Mouse (Mus musculus): ENCODE measurements around the gene Npffr2. TPM values are rescaled to one million over a fixed set of nuclear protein-coding genes. Genes with fewer than 3 reads are reported as not detected.
"Not testable (repeated sequence)": the region's sequence is repeated elsewhere in the genome, so short reads cannot be mapped to it uniquely, and the experiment has no call there.

The Npffr2 gene
- polyA plus RNA-seq, 1 experiment from 2014 or later, result not detected

GRCm38 (mm10) chr5:89542472-89542871 is 15.2 kb downstream of the Npffr2 start:
- Histone ChIP-seq H3K4me2 (replicated peaks; ENCODE audit: low read depth, low read length) (no peak overlapping the region), H3K27me3 (ENCODE audit: control insufficient read depth, insufficient read depth, low read length) (no peaks in the 10 kb centered on the region), H3K4me1 (ENCODE audit: control insufficient read depth, insufficient read depth, low read length) (no peaks in the 10 kb centered on the region), H3K4me3 (ENCODE audit: low read depth, low read length) (no peak overlapping the region), H3K27ac (ENCODE audit: low read length) (no peak overlapping the region), H3K9ac (replicated peaks; ENCODE audit: low read depth, low read length) (no peak overlapping the region), H3K9me3 (ENCODE audit: control insufficient read depth, low read depth, low read length) (no peaks in the 10 kb centered on the region), H3K36me3 (ENCODE audit: control insufficient read depth, insufficient read depth, low read length) (no peaks in the 10 kb centered on the region)
- 67% methylated on average over 3 of the region's 3 CpGs for WGBS
- no peak for ATAC-seq (ENCODE audit: insufficient number of reproducible peaks, insufficient read depth, low FRiP score, low read depth)

DNA sequence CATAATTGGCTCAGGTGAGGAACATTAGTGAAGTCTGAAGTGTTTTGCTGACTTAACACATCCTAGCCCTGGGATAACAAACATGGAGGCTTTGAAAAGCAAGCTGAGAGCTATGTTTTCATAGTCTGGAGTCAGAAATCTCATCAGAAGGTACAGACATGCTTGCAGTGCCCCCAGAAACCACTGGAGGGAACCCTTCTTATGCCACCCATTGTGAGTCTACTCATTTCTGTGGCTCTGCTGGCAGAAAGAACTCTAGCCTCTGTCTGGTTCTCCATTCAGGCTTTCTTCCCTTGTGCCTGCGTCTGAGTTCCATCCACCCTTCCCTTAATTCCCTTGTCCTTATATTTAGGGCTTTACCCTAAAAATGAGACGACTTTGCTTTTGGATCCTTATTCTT is 16.2 kb downstream of the Npffr2 start:
- ATAC-seq (ENCODE audit: insufficient number of reproducible peaks, insufficient read depth, low FRiP score, low read depth), result no peak
- Histone ChIP-seq H3K4me2 (replicated peaks; ENCODE audit: low read depth, low read length) (no peak overlapping the region), H3K27me3 (ENCODE audit: control insufficient read depth, insufficient read depth, low read length) (no peaks in the 10 kb centered on the region), H3K9ac (replicated peaks; ENCODE audit: low read depth, low read length) (no peak overlapping the region), H3K27ac (ENCODE audit: low read length) (no peak overlapping the region), H3K36me3 (ENCODE audit: control insufficient read depth, insufficient read depth, low read length) (no peaks in the 10 kb centered on the region), H3K9me3 (ENCODE audit: control insufficient read depth, low read depth, low read length) (no peaks in the 10 kb centered on the region), H3K4me1 (ENCODE audit: control insufficient read depth, insufficient read depth, low read length) (no peaks in the 10 kb centered on the region), H3K4me3 (ENCODE audit: low read depth, low read length) (no peak overlapping the region)
- WGBS, result 40% methylated on average over 2 of the region's 2 CpGs

- H3K9ac ChIP-seq (replicated peaks; ENCODE audit: low read depth, low read length); H3K36me3 ChIP-seq (ENCODE audit: control insufficient read depth, insufficient read depth, low read length); H3K27ac ChIP-seq (ENCODE audit: low read length); H3K4me1 ChIP-seq (ENCODE audit: control insufficient read depth, insufficient read depth, low read length); H3K27me3 ChIP-seq (ENCODE audit: control insufficient read depth, insufficient read depth, low read length); H3K4me3 ChIP-seq (ENCODE audit: low read depth, low read length); ATAC-seq (ENCODE audit: insufficient number of reproducible peaks, insufficient read depth, low FRiP score, low read depth); H3K4me2 ChIP-seq (replicated peaks; ENCODE audit: low read depth, low read length); H3K9me3 ChIP-seq (ENCODE audit: control insufficient read depth, low read depth, low read length): not testable (repeated sequence)
- WGBS, result 59% methylated on average over 4 of the region's 4 CpGs
These were observed 31.9 kb downstream of the Npffr2 start for GRCm38 (mm10) chr5:89559118-89559517.

- H3K4me2 ChIP-seq (replicated peaks; ENCODE audit: low read depth, low read length), result no peak overlapping the region
- H3K9me3 ChIP-seq (ENCODE audit: control insufficient read depth, low read depth, low read length), result no peaks in the 10 kb centered on the region
- H3K27me3 ChIP-seq (ENCODE audit: control insufficient read depth, insufficient read depth, low read length), result no peaks in the 10 kb centered on the region
- H3K36me3 ChIP-seq (ENCODE audit: control insufficient read depth, insufficient read depth, low read length), result no peaks in the 10 kb centered on the region
- no peak for ATAC-seq (ENCODE audit: insufficient number of reproducible peaks, insufficient read depth, low FRiP score, low read depth)
- no peak overlapping the region for H3K4me3 ChIP-seq (ENCODE audit: low read depth, low read length)
- no peaks in the 10 kb centered on the region for H3K4me1 ChIP-seq (ENCODE audit: control insufficient read depth, insufficient read depth, low read length)
- no peak overlapping the region for H3K27ac ChIP-seq (ENCODE audit: low read length)
- H3K9ac ChIP-seq (replicated peaks; ENCODE audit: low read depth, low read length), result no peak overlapping the region
These were observed 34.2 kb downstream of the Npffr2 start for GRCm38 (mm10) chr5:89561381-89561780.

DNA sequence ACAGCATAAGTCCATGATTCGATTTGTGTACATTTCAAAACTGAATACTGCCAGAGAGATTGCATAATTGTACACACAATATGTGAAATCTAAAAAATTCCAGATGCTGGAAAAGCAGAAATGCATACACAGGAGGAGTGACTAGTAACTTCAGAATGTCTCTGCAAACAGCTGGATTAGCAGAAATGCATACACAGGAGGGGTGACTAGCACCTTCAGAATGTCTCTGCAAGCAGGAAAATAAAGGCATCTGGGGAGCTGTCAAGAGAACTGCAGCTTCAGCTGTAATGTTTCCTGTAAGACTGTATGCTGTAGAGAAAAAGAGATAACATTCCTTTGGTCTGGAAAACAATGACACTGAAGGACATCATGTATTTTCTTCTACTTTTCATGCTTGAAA is 51.4 kb downstream of the Npffr2 start:
- ATAC-seq (ENCODE audit: insufficient number of reproducible peaks, insufficient read depth, low FRiP score, low read depth), result no peak
- Histone ChIP-seq H3K9ac (replicated peaks; ENCODE audit: low read depth, low read length) (no peak overlapping the region), H3K4me1 (ENCODE audit: control insufficient read depth, insufficient read depth, low read length) (no peaks in the 10 kb centered on the region), H3K4me3 (ENCODE audit: low read depth, low read length) (no peak overlapping the region), H3K27ac (ENCODE audit: low read length) (no peak overlapping the region), H3K27me3 (ENCODE audit: control insufficient read depth, insufficient read depth, low read length) (no peaks in the 10 kb centered on the region), H3K4me2 (replicated peaks; ENCODE audit: low read depth, low read length) (no peak overlapping the region), H3K9me3 (ENCODE audit: control insufficient read depth, low read depth, low read length) (no peaks in the 10 kb centered on the region), H3K36me3 (ENCODE audit: control insufficient read depth, insufficient read depth, low read length) (no peaks in the 10 kb centered on the region)
- 74% methylated on average over 1 of the region's 1 CpGs for WGBS

GRCm38 (mm10) chr5:89579181-89579580 is 52.0 kb downstream of the Npffr2 start:
- Histone ChIP-seq H3K4me1 (ENCODE audit: control insufficient read depth, insufficient read depth, low read length) (no peaks in the 10 kb centered on the region), H3K4me2 (replicated peaks; ENCODE audit: low read depth, low read length) (no peak overlapping the region), H3K4me3 (ENCODE audit: low read depth, low read length) (no peak overlapping the region), H3K27ac (ENCODE audit: low read length) (no peak overlapping the region), H3K36me3 (ENCODE audit: control insufficient read depth, insufficient read depth, low read length) (no peaks in the 10 kb centered on the region), H3K9me3 (ENCODE audit: control insufficient read depth, low read depth, low read length) (no peaks in the 10 kb centered on the region), H3K27me3 (ENCODE audit: control insufficient read depth, insufficient read depth, low read length) (no peaks in the 10 kb centered on the region), H3K9ac (replicated peaks; ENCODE audit: low read depth, low read length) (no peak overlapping the region)
- no peak for ATAC-seq (ENCODE audit: insufficient number of reproducible peaks, insufficient read depth, low FRiP score, low read depth)
- 76% methylated on average over 1 of the region's 1 CpGs for WGBS

GRCm38 (mm10) chr5:89581143-89581542 is 53.9 kb downstream of the Npffr2 start:
- no peaks in the 10 kb centered on the region for H3K9me3 ChIP-seq (ENCODE audit: control insufficient read depth, low read depth, low read length)
- no peak for ATAC-seq (ENCODE audit: insufficient number of reproducible peaks, insufficient read depth, low FRiP score, low read depth)
- H3K9ac ChIP-seq (replicated peaks; ENCODE audit: low read depth, low read length), result no peak overlapping the region
- no peak overlapping the region for H3K4me3 ChIP-seq (ENCODE audit: low read depth, low read length)
- H3K4me1 ChIP-seq (ENCODE audit: control insufficient read depth, insufficient read depth, low read length), result no peaks in the 10 kb centered on the region
- H3K36me3 ChIP-seq (ENCODE audit: control insufficient read depth, insufficient read depth, low read length), result no peaks in the 10 kb centered on the region
- 49% methylated on average over 1 of the region's 1 CpGs for WGBS
- no peak overlapping the region for H3K27ac ChIP-seq (ENCODE audit: low read length)
- no peak overlapping the region for H3K4me2 ChIP-seq (replicated peaks; ENCODE audit: low read depth, low read length)
- H3K27me3 ChIP-seq (ENCODE audit: control insufficient read depth, insufficient read depth, low read length), result no peaks in the 10 kb centered on the region

DNA sequence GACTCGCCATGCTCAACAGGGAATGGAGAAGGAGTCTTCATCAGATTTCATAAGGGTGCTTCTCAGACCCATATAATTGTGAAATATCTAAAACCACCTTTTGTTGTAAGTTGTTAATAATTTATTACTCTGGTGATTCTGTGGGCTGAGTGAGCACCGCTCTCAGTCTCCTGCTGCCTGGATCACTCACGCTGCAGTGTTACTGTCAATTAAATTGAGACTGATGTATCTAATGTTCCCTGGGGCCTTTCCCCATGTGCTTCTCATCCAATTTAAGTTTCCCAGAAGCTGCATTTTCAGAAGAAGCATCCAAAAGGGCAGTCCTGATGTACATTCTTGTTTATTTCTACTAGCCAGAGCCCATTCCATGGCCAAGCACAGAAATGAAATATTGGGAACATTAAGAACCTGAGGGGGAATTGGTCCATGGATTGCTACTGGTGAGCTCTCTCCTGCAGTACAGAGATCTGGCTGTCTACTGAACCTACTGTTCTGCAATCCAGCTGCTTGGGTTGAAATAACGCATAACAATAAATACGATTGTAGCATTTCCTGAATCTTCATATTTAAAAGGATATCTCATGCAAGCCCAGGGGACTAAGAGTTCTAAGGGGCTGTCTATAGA is 54.6 kb downstream of the Npffr2 start:
- Histone ChIP-seq H3K9ac (replicated peaks; ENCODE audit: low read depth, low read length) (no peak overlapping the region), H3K4me3 (ENCODE audit: low read depth, low read length) (no peak overlapping the region), H3K36me3 (ENCODE audit: control insufficient read depth, insufficient read depth, low read length) (no peaks in the 10 kb centered on the region), H3K27ac (ENCODE audit: low read length) (no peak overlapping the region), H3K9me3 (ENCODE audit: control insufficient read depth, low read depth, low read length) (no peaks in the 10 kb centered on the region), H3K27me3 (ENCODE audit: control insufficient read depth, insufficient read depth, low read length) (no peaks in the 10 kb centered on the region), H3K4me1 (ENCODE audit: control insufficient read depth, insufficient read depth, low read length) (no peaks in the 10 kb centered on the region), H3K4me2 (replicated peaks; ENCODE audit: low read depth, low read length) (no peak overlapping the region)
- ATAC-seq (ENCODE audit: insufficient number of reproducible peaks, insufficient read depth, low FRiP score, low read depth), result no peak
- 76% methylated on average over 5 of the region's 5 CpGs for WGBS

GRCm38 (mm10) chr5:89585021-89585420 is 57.8 kb downstream of the Npffr2 start:
- H3K9ac ChIP-seq (replicated peaks; ENCODE audit: low read depth, low read length), result no peak overlapping the region
- no peak for ATAC-seq (ENCODE audit: insufficient number of reproducible peaks, insufficient read depth, low FRiP score, low read depth)
- H3K4me2 ChIP-seq (replicated peaks; ENCODE audit: low read depth, low read length), result no peak overlapping the region
- no peak overlapping the region for H3K4me3 ChIP-seq (ENCODE audit: low read depth, low read length)
- H3K4me1 ChIP-seq (ENCODE audit: control insufficient read depth, insufficient read depth, low read length), result no peaks in the 10 kb centered on the region
- H3K27ac ChIP-seq (ENCODE audit: low read length), result no peak overlapping the region
- H3K36me3 ChIP-seq (ENCODE audit: control insufficient read depth, insufficient read depth, low read length), result no peaks in the 10 kb centered on the region
- WGBS, result 69% methylated on average over 3 of the region's 3 CpGs
- H3K9me3 ChIP-seq (ENCODE audit: control insufficient read depth, low read depth, low read length), result no peaks in the 10 kb centered on the region
- H3K27me3 ChIP-seq (ENCODE audit: control insufficient read depth, insufficient read depth, low read length), result no peaks in the 10 kb centered on the region

Measured in stomach, embryonic 14.5 days (tissue).